In the genomic region with DNA sequence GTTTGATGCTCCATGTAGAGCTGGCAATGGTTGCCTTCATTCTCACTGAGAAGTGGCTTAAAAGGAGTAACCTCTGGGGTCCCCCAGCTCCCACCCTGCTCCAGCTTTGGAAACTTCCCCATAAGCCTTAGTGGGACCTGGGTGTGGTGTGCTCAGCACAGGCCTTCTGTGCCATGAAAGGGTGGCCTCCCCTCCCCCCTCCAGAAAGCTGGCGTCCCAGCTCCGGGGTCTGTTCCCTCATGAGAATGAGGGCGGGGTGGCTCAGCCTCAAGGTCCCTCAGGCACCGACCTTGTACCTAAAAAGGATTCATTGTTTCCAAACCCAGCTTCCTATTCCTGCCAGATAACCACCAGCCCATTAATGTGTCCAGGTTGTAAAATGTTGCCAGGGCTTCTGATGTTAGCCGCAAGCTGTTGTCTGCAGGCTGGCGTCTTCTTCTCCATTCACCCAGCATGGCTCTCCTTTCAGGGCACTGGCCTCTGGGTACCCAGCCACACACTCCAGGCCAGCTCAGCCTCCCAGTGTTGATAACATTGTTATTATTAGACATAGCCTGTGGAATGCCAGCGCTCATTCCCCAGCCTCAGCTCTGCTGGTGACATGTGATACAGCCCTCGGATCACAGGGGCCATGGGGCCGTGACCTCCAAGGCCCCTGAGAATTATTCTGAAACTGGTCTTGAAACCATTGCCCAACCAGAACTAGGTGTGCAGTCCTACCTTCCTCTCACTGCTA, we compare ENCODE assay signal across 18 mouse cellular contexts.
DNase-seq lines count a peak whose midpoint lies in the region; ATAC-seq and TF ChIP-seq lines count a peak whose summit lies in the region.
"Had no signal": no experiment of that assay in that cellular context is flagged by ENCODE, and none has a peak within 500 bp of the region (broad histone marks: within the 10 kb centered on the region; RNA-seq: fewer than 3 reads in every experiment).

No protein-coding gene starts in this region.

- no peaks in the 10 kb centered on the region for H3K4me1 ChIP-seq in stomach, embryonic 14.5 days (ENCODE audit: control insufficient read depth, insufficient read depth, low read length)
- no peaks in the 10 kb centered on the region for H3K4me1 ChIP-seq in stomach, postnatal 0 days (replicated peaks; ENCODE audit: control insufficient read depth, insufficient read depth)
- peaks cover 18% of the 10 kb centered on the region for H3K4me1 ChIP-seq in heart, embryonic 16.5 days (ENCODE audit: control insufficient read depth, insufficient read depth, low read length)
- no peaks in the 10 kb centered on the region for H3K4me1 ChIP-seq in forebrain, embryonic 13.5 days
- H3K4me1 ChIP-seq: embryonic facial prominence, embryonic 15.5 days; forebrain, embryonic 12.5 days had no signal

- no peak for TF ChIP-seq CTCF in stomach, postnatal 0 days (IDR thresholded peaks at IDR 0.05; ENCODE audit: low read depth)

- H3K9me3 ChIP-seq in stomach, embryonic 14.5 days (ENCODE audit: control insufficient read depth, low read depth, low read length) = no peaks in the 10 kb centered on the region
- no peaks in the 10 kb centered on the region for H3K9me3 ChIP-seq in stomach, postnatal 0 days (ENCODE audit: control insufficient read depth, low read length)
- H3K9me3 ChIP-seq in heart, embryonic 16.5 days (replicated peaks; ENCODE audit: control insufficient read depth, low read length) = no peaks in the 10 kb centered on the region
- H3K9me3 ChIP-seq in forebrain, embryonic 13.5 days (replicated peaks) = no peaks in the 10 kb centered on the region
- H3K9me3 ChIP-seq: embryonic facial prominence, embryonic 15.5 days; forebrain, embryonic 12.5 days had no signal

- H3K27me3 ChIP-seq in stomach, embryonic 14.5 days (ENCODE audit: control insufficient read depth, insufficient read depth, low read length) = no peaks in the 10 kb centered on the region
- no peaks in the 10 kb centered on the region for H3K27me3 ChIP-seq in stomach, postnatal 0 days (ENCODE audit: control insufficient read depth, insufficient read depth, low read length)
- no peaks in the 10 kb centered on the region for H3K27me3 ChIP-seq in heart, embryonic 16.5 days (ENCODE audit: control insufficient read depth, insufficient read depth, low read length)
- peaks cover 3% of the 10 kb centered on the region; the same call in 1 of the 2 replicates for H3K27me3 ChIP-seq in forebrain, embryonic 13.5 days
- H3K27me3 ChIP-seq: embryonic facial prominence, embryonic 15.5 days; forebrain, embryonic 12.5 days had no signal

- WGBS in stomach, embryonic 14.5 days = 43% methylated on average over 9 of the region's 9 CpGs
- 51% methylated on average over 9 of the region's 9 CpGs for WGBS in stomach, postnatal 0 days
- 21% methylated on average over 9 of the region's 9 CpGs for WGBS in heart, embryonic 16.5 days
- WGBS in forebrain, embryonic 13.5 days = 83% methylated on average over 9 of the region's 9 CpGs

- H3K27ac ChIP-seq in stomach, embryonic 14.5 days (ENCODE audit: low read length) = no peak overlapping the region
- H3K27ac ChIP-seq in stomach, postnatal 0 days (replicated peaks) = no peak overlapping the region
- H3K27ac ChIP-seq in heart, embryonic 16.5 days (ENCODE audit: low read length) = peak overlapping the region; percentile 93
- no peak overlapping the region for H3K27ac ChIP-seq in forebrain, embryonic 13.5 days
- H3K27ac ChIP-seq: embryonic facial prominence, embryonic 15.5 days; forebrain, embryonic 12.5 days had no signal

- no peaks in the 10 kb centered on the region for H3K36me3 ChIP-seq in stomach, embryonic 14.5 days (ENCODE audit: control insufficient read depth, insufficient read depth, low read length)
- H3K36me3 ChIP-seq in stomach, postnatal 0 days (ENCODE audit: control insufficient read depth, insufficient read depth, low read length) = no peaks in the 10 kb centered on the region
- H3K36me3 ChIP-seq in heart, embryonic 16.5 days (ENCODE audit: control insufficient read depth, insufficient read depth) = no peaks in the 10 kb centered on the region
- no peaks in the 10 kb centered on the region for H3K36me3 ChIP-seq in forebrain, embryonic 13.5 days (ENCODE audit: poor library complexity, severe bottlenecking)
- H3K36me3 ChIP-seq: embryonic facial prominence, embryonic 15.5 days; forebrain, embryonic 12.5 days had no signal

- DNase-seq in adrenal gland, postnatal 10 days = peak; percentile 42
- DNase-seq in adrenal gland, adult 8-10 months = no peak
- DNase-seq in stomach, postnatal 0 days (ENCODE audit: low spot score) = no peak
- DNase-seq in layer of hippocampus, adult 18-20 months (ENCODE audit: low spot score in 2 of 2) = no peak
- no peak for DNase-seq in spleen, adult 12 weeks (ENCODE audit: low spot score)
- DNase-seq: cerebellum, postnatal 25 days; kidney, postnatal 25 days; lung, postnatal 10 days; right cerebral cortex, postnatal 14 days; thymus, postnatal 14 days had no signal

- TF ChIP-seq EP300 in stomach, postnatal 0 days (optimal IDR thresholded peaks at IDR 0.05) = no peak

- no peak overlapping the region for H3K4me3 ChIP-seq in stomach, embryonic 14.5 days (ENCODE audit: low read depth, low read length)
- H3K4me3 ChIP-seq in stomach, postnatal 0 days (ENCODE audit: low read depth, low read length) = no peak overlapping the region
- no peak overlapping the region for H3K4me3 ChIP-seq in heart, embryonic 16.5 days (ENCODE audit: low read length)
- H3K4me3 ChIP-seq in forebrain, embryonic 13.5 days = no peak overlapping the region
- H3K4me3 ChIP-seq: embryonic facial prominence, embryonic 15.5 days; forebrain, embryonic 12.5 days; myocyte had no signal

- H3K4me2 ChIP-seq in stomach, embryonic 14.5 days (replicated peaks; ENCODE audit: low read depth, low read length) = no peak overlapping the region
- no peak overlapping the region for H3K4me2 ChIP-seq in stomach, postnatal 0 days (replicated peaks; ENCODE audit: low read depth)
- peak overlapping the region; percentile 36 for H3K4me2 ChIP-seq in heart, embryonic 16.5 days (ENCODE audit: low read depth, low read length)
- H3K4me2 ChIP-seq in forebrain, embryonic 13.5 days = no peak overlapping the region
- H3K4me2 ChIP-seq: embryonic facial prominence, embryonic 15.5 days; forebrain, embryonic 12.5 days; midbrain, embryonic 11.5 days had no signal

- 0 out of 2 replicates have a peak, but pooled peaks have one; percentile 49 for ATAC-seq in stomach, embryonic 14.5 days (ENCODE audit: insufficient number of reproducible peaks, insufficient read depth, low FRiP score, low read depth)
- ATAC-seq in stomach, postnatal 0 days (ENCODE audit: low FRiP score, low TSS enrichment) = no peak; the same call in 1 of the 2 replicates
- peak; percentile 95 for ATAC-seq in heart, embryonic 16.5 days (replicated peaks; ENCODE audit: extremely low read depth, insufficient read depth, low FRiP score)
- no peak for ATAC-seq in forebrain, embryonic 13.5 days
- ATAC-seq: inflammation-experienced regulatory T-cells, adult 6 months had no signal

- no peak overlapping the region for H3K9ac ChIP-seq in stomach, embryonic 14.5 days (replicated peaks; ENCODE audit: low read depth, low read length)
- H3K9ac ChIP-seq in stomach, postnatal 0 days (ENCODE audit: low read length) = no peak overlapping the region
- peak overlapping the region; percentile 58 for H3K9ac ChIP-seq in heart, embryonic 16.5 days (ENCODE audit: low read length)
- H3K9ac ChIP-seq in forebrain, embryonic 13.5 days = no peak overlapping the region
- H3K9ac ChIP-seq: embryonic facial prominence, embryonic 15.5 days; forebrain, embryonic 12.5 days had no signal

Comparison
In these comparisons a context has a peak if more than half of its experiments do, and no peak if none do; other contexts are left out.
1. ATAC-seq: peak in stomach, embryonic 14.5 days (single experiment) and heart, embryonic 16.5 days (single experiment); none in stomach, postnatal 0 days (single experiment) and forebrain, embryonic 13.5 days (single experiment).